Mouse (Mus musculus) naive thymus-derived CD4-positive, alpha-beta T cell, adult 2 months (primary cell): Measurements from ENCODE around the gene H2-M2.
"Not testable (repeated sequence)": the region's sequence is repeated elsewhere in the genome, so short reads cannot be mapped to it uniquely, and the experiment has no call there.

Experiments
- DNase-seq: peaks from one replicate; pipeline ENCODE4 v3.0.0-alpha.2; 2011; ENCODE audit warnings: low read depth

H2-M2 gene

DNA sequence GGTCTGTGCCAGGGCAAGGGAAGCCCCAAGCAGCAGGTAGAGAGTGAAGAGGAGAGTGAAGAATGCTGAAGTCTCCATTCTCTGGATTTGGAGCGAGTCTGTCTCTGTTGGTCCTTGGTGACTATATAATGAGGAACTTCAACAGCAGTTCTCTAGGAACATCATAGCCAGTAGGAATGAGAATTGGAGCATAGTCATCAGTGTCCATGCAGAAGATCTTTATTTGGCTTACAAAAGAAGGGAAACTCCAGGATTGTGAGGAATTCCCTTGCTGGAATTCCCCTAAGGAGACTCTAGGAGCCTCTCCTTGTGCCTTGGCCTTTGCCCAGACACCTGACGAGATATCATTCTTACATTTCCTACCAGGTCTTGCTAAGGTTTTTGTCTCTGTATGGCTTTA, at the start of gene H2-M2:
H2-M2 (minus strand) TSS at position 101 of the 400 bp plus-strand sequence.
- DNase-seq = no peak

DNA sequence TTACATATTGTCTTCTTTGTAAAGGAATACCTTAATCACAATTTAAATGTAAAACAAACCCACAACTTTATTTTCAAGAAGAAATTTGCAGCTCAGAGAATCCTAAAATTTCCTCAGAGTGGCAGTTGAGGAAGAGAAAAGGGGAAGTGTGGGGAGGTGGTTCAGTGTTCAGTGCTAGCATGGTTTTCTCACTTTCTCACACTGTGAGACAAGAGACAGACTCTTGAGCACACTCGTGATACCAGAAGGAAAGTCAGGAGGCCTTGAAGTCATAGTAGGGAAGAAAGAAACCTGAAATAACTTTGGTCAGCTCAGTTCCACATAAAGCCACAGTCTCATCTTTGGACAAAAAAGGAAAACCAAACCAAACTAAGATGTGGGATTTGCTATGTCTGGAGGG, 42.1 kb upstream of the H2-M2 start:
- not testable (repeated sequence) for DNase-seq

DNA sequence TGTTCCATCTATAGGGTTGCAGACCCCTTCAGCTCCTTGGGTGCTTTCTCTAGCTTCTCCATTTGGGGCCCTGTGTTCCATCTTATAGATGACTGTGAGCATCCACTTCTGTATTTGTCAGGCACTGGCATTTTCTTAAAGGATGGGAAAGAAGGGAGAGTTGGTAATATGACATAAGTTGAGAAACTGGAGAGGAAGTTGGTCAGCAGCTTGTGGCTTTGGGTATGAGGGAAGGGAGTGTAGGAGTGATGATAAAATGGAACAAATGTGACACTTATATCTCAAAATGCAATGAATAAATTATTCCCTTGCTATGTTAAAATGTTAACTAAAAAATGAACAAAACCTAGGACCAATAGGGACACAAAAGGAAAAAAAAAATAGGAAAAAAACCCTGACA, 41.3 kb upstream of the H2-M2 start:
- DNase-seq = not testable (repeated sequence)

DNA sequence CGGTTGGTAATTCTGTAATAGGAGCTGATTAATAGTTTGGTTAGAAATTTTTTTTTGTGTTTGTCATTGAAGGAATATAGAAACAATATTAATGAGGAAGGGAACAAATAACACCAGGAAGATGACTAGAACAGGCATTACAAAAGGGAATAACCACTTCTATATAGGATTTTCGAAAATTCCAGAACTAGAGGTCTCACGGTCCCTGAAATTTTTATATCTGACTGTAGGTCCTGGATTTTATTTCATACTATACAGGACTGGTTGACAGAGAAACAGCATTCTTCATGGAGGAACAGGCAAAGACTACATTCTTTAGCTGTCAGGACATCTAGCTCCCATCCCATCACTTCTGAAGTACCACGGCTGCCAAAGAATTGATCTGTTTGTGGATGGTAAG, 24.4 kb upstream of the H2-M2 start, which contains the start of gene Olfr111:
Olfr111 (plus strand) TSS at position 301 of the 400 bp plus-strand sequence.
- DNase-seq = no peak

- DNase-seq = no peak
Measured at GRCm38 (mm10) chr17:37491930-37492518, 8.7 kb upstream of the H2-M2 start, which contains the start of gene Olfr110. TSS of gene Olfr110 (plus strand) at chr17:37492468.

- no peak for DNase-seq
Measured at GRCm38 (mm10) chr17:37458616-37459015, 24.7 kb downstream of the H2-M2 start, which contains the start of gene Olfr109. TSS of gene Olfr109 (plus strand) at chr17:37458916.

DNA sequence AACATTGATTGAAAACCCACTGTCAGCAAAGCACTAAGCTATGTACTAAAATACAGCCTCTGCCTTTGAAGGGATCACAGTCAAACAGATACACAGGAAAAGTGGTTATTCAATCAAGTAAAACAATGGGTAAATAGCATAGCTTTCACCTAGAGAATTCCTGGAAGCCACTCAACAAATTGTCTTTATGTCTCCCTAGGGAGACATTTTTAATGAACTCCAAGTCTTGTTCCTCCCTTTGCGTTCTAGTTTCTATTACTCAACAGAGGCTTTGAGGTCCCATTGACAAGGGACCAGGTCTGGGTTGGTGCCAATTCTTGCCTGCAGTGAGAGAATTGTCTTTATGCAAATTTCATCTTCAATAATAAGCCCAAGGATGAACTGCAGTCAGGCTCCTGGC, 38.2 kb downstream of the H2-M2 start, which contains the start of gene Olfr108:
Olfr108 (plus strand) TSS at position 301 of the 400 bp plus-strand sequence.
- no peak for DNase-seq
